Mouse (Mus musculus) CH12.LX (cell line): Measurements from ENCODE around the gene Eif4a3. TPM values are rescaled to one million over a fixed set of nuclear protein-coding genes. Genes with fewer than 3 reads are reported as not detected.
A peak's percentile ranks its signal among the peaks of the same experiment; 100 is the strongest.

Experiments used
- DNase-seq: peaks from one replicate; pipeline ENCODE4 v3.0.0-alpha.2; 2013; ENCODE audit errors: extremely low read depth
- H3K27ac ChIP-seq: 2 replicates; pipeline ENCODE4 v1.5.1; 2012; ENCODE audit warnings: low read depth, mild to moderate bottlenecking, control low read depth, moderate library complexity; ENCODE audit not compliant: insufficient read depth
- H3K27me3 ChIP-seq: replicated peaks from 2 replicates; pipeline ENCODE3; 2012; ENCODE audit warnings: inconsistent platforms
- H3K36me3 ChIP-seq, 2 experiments: replicated peaks in 1 of 2; 2 replicates each; pipeline versions ENCODE3 to v1.6.1; 2012; ENCODE audit warnings: inconsistent platforms in 1 of 2, low read length in 1 of 2, mild to moderate bottlenecking in 1 of 2, mixed read lengths in 1 of 2, moderate library complexity in 1 of 2; ENCODE audit not compliant: control insufficient read depth in 1 of 2, insufficient read depth in 1 of 2
- H3K4me1 ChIP-seq, 2 experiments: 2 replicates each; pipeline ENCODE4 v1.6.1; 2012; ENCODE audit warnings: inconsistent platforms in 1 of 2, moderate library complexity in 1 of 2; ENCODE audit not compliant: insufficient read depth in 2 of 2, control insufficient read depth in 1 of 2
- H3K4me2 ChIP-seq: 2 replicates; pipeline ENCODE4 v1.6.1; 2012; ENCODE audit warnings: low read depth, mild to moderate bottlenecking, control low read depth; ENCODE audit not compliant: poor library complexity, insufficient read depth, severe bottlenecking
- H3K4me3 ChIP-seq, 3 experiments: fragments of 150-350 bp in 1 of 3; sonication (generic) in 1 of 3; replicated peaks in 1 of 3; 2 replicates each; pipeline versions ENCODE3 to v1.5.1; 2011 to 2012; ENCODE audit warnings: low read depth in 2 of 3, low read length in 2 of 3, mild to moderate bottlenecking in 2 of 3, moderate library complexity in 2 of 3, control low read depth in 1 of 3, improper control_type of control experiment in 1 of 3, inconsistent platforms in 1 of 3, mixed read lengths in 1 of 3; ENCODE audit not compliant: poor library complexity in 1 of 3
- H3K79me2 ChIP-seq: replicated peaks from 2 replicates; pipeline ENCODE4 v1.6.1; 2012; ENCODE audit warnings: mild to moderate bottlenecking, moderate library complexity; ENCODE audit not compliant: control insufficient read depth, poor library complexity, insufficient read depth, severe bottlenecking; ENCODE audit errors: extremely low read depth
- H3K9ac ChIP-seq: 2 replicates; pipeline ENCODE4 v1.6.1; 2012; ENCODE audit warnings: low read depth, mild to moderate bottlenecking, control low read depth, moderate library complexity; ENCODE audit not compliant: insufficient read depth
- H3K9me3 ChIP-seq: replicated peaks from 2 replicates; pipeline ENCODE3; 2012; ENCODE audit warnings: low read length, inconsistent platforms, mixed read lengths
- CHD1 ChIP-seq: IDR thresholded peaks from 2 replicates; pipeline ENCODE4 v1.6.1; 2012; ENCODE audit warnings: low read depth, low read length, improper control_type of control experiment, inconsistent platforms
- CHD2 ChIP-seq: IDR thresholded peaks from 2 replicates; pipeline ENCODE4 v1.6.1; 2011; ENCODE audit warnings: low read length, improper control_type of control experiment
- CTCF ChIP-seq, 2 experiments: IDR thresholded peaks in 1 of 2; conservative IDR thresholded peaks in 1 of 2; 2 replicates each; pipeline ENCODE4 v1.5.1; 2011 to 2012; ENCODE audit warnings: low read depth in 2 of 2, low read length in 2 of 2, improper control_type of control experiment in 1 of 2, inconsistent platforms in 1 of 2, mild to moderate bottlenecking in 1 of 2, moderate library complexity in 1 of 2
- GABPA ChIP-seq: IDR thresholded peaks from 2 replicates; pipeline ENCODE4 v1.6.1; 2012; ENCODE audit warnings: low read depth, low read length, improper control_type of control experiment, inconsistent platforms; ENCODE audit not compliant: insufficient replicate concordance
- IRF4 ChIP-seq: IDR thresholded peaks from 2 replicates; pipeline ENCODE4 v1.6.1; 2014; ENCODE audit warnings: low read depth, mild to moderate bottlenecking, inconsistent platforms, low read length, improper control_type of control experiment
- JUN ChIP-seq: IDR thresholded peaks from 2 replicates; pipeline ENCODE4 v1.6.1; 2011; ENCODE audit warnings: low read depth, mild to moderate bottlenecking, low read length, improper control_type of control experiment, moderate library complexity; ENCODE audit not compliant: insufficient read depth
- JUND ChIP-seq: conservative IDR thresholded peaks from 2 replicates; pipeline ENCODE4 v1.6.1; 2011; ENCODE audit warnings: low read depth, low read length, improper control_type of control experiment
- KAT2A ChIP-seq: IDR thresholded peaks from 2 replicates; pipeline ENCODE4 v1.6.1; 2012; ENCODE audit warnings: low read length, improper control_type of control experiment, inconsistent platforms; ENCODE audit not compliant: insufficient replicate concordance
- MXI1 ChIP-seq: IDR thresholded peaks from 2 replicates; pipeline ENCODE4 v1.6.1; 2011; ENCODE audit warnings: mild to moderate bottlenecking, low read depth, low read length, improper control_type of control experiment
- MYC ChIP-seq: IDR thresholded peaks from 2 replicates; pipeline ENCODE4 v1.6.1; 2011; ENCODE audit warnings: low read depth, mild to moderate bottlenecking, improper control_type of control experiment, low read length
- NELFE ChIP-seq: IDR thresholded peaks from 2 replicates; pipeline ENCODE4 v1.6.1; 2011; ENCODE audit warnings: low read depth, low read length, improper control_type of control experiment
- NRF1 ChIP-seq: IDR thresholded peaks from 2 replicates; pipeline ENCODE4 v1.6.1; 2014; ENCODE audit warnings: low read depth, mild to moderate bottlenecking, inconsistent platforms, low read length, improper control_type of control experiment, moderate library complexity
- PAX5 ChIP-seq: IDR thresholded peaks from 2 replicates; pipeline ENCODE4 v1.6.1; 2012; ENCODE audit warnings: low read length, inconsistent platforms, mixed read lengths
- POLR2A ChIP-seq: IDR thresholded peaks from 2 replicates; pipeline ENCODE4 v1.6.1; 2011; ENCODE audit warnings: low read depth, mild to moderate bottlenecking, improper control_type of control experiment, low read length
- RAD21 ChIP-seq: IDR thresholded peaks from 2 replicates; pipeline ENCODE4 v1.6.1; 2011; ENCODE audit warnings: low read depth, mild to moderate bottlenecking, low read length, improper control_type of control experiment, moderate library complexity
- RCOR1 ChIP-seq: conservative IDR thresholded peaks from 2 replicates; pipeline ENCODE4 v1.6.1; 2012; ENCODE audit warnings: low read depth, mild to moderate bottlenecking, inconsistent platforms, low read length, improper control_type of control experiment
- SIN3A ChIP-seq: IDR thresholded peaks from 2 replicates; pipeline ENCODE4 v1.6.1; 2012; ENCODE audit warnings: low read length, improper control_type of control experiment, inconsistent platforms
- SMC3 ChIP-seq: IDR thresholded peaks from 2 replicates; pipeline ENCODE4 v1.6.1; 2011; ENCODE audit warnings: low read depth, low read length, improper control_type of control experiment
- TBP ChIP-seq: conservative IDR thresholded peaks from 2 replicates; pipeline ENCODE4 v1.6.1; 2011; ENCODE audit warnings: low read depth, low read length, improper control_type of control experiment
- TCF12 ChIP-seq: IDR thresholded peaks from 2 replicates; pipeline ENCODE4 v1.6.1; 2014; ENCODE audit warnings: low read depth, mild to moderate bottlenecking, inconsistent platforms, low read length, improper control_type of control experiment
- USF2 ChIP-seq: conservative IDR thresholded peaks from 2 replicates; pipeline ENCODE4 v1.6.1; 2011; ENCODE audit warnings: low read depth, low read length, improper control_type of control experiment
- ZC3H11A ChIP-seq: IDR thresholded peaks from 2 replicates; pipeline ENCODE4 v1.6.1; 2012; ENCODE audit warnings: low read depth, mild to moderate bottlenecking, inconsistent platforms, low read length, improper control_type of control experiment
- ZKSCAN1 ChIP-seq: IDR thresholded peaks from 2 replicates; pipeline ENCODE4 v1.6.1; 2012; ENCODE audit warnings: low read depth, inconsistent platforms, low read length, improper control_type of control experiment, borderline replicate concordance
- ZMIZ1 ChIP-seq: IDR thresholded peaks from 2 replicates; pipeline ENCODE4 v1.6.1; 2012; ENCODE audit warnings: low read depth, mild to moderate bottlenecking, inconsistent platforms, low read length, improper control_type of control experiment
- dilution Hi-C: fragments of 300-500 bp; cut with MboI; formaldehyde crosslinking; loops from 2 replicates; pipeline ENCODE4 v1.14.3; 2020; ENCODE audit warnings: low sequenced_read_pairs; ENCODE audit not compliant: extremely low pct_unique_long_range_greater_than_20kb, extremely low pct_ligation_motif_present
- in situ Hi-C: fragments of 300-500 bp; cut with MboI; formaldehyde crosslinking; loops from 3 replicates; pipeline ENCODE4 v1.14.3; 2019; ENCODE audit warnings: low sequenced_read_pairs, low pct_ligation_motif_present, low pct_unique_long_range_greater_than_20kb, mixed read lengths
- polyA plus RNA-seq: library from polyadenylated mRNA; unstranded; fragments of >175 nt; gene quantifications from 2 replicates; pipeline ENCODE4 v1.2.1, GENCODE M21; 2012; ENCODE audit warnings: low read depth; ENCODE audit not compliant: insufficient read length
- total RNA-seq, 2 experiments: library from RNA; depleted of rRNA; stranded (reverse); fragments of 300-350 nt in 1 of 2; fragments of >200 nt in 1 of 2; gene quantifications; 2 replicates each; pipeline ENCODE4 v1.2.3; 2012 to 2014

Gene Eif4a3
- total and polyA plus RNA-seq, 3 experiments, result 400 to 554 (median 402) TPM

DNA sequence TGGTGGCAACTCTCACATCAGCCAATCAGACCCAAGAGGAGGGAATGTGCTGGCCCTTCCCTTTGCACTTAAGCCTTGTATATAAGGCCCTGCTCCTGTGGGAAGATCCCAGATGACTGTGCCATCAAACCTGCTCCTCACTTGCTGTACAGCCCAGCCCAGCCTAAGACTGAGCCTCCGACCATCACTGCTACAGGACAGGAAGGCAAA, 7.7 kb upstream of the Eif4a3 start, which contains the start of gene Card14:
TSS of gene Card14 (plus strand) at position 111 of the 210 bp plus-strand sequence.
- Histone ChIP-seq H3K27me3 (peaks cover 84% of the 10 kb centered on the region), H3K9me3 (peaks cover 2% of the 10 kb centered on the region), H3K27ac (no peak within 1 kb of the TSS), H3K79me2 (no peaks in the 10 kb centered on the region), H3K4me3 (no peak within 1 kb of the TSS), H3K9ac (no peak within 1 kb of the TSS), H3K4me1 (peaks cover 0 to 14% of the 10 kb centered on the region in 2 experiments; a peak in 2 of 4 replicates), H3K36me3 (no peaks in the 10 kb centered on the region), H3K4me2 (no peak within 1 kb of the TSS)
- in situ Hi-C loops, result no loop called here
- dilution Hi-C loops, result no loop called here
- DNase-seq, result no peak
- TF ChIP-seq GABPA, result no peak

DNA sequence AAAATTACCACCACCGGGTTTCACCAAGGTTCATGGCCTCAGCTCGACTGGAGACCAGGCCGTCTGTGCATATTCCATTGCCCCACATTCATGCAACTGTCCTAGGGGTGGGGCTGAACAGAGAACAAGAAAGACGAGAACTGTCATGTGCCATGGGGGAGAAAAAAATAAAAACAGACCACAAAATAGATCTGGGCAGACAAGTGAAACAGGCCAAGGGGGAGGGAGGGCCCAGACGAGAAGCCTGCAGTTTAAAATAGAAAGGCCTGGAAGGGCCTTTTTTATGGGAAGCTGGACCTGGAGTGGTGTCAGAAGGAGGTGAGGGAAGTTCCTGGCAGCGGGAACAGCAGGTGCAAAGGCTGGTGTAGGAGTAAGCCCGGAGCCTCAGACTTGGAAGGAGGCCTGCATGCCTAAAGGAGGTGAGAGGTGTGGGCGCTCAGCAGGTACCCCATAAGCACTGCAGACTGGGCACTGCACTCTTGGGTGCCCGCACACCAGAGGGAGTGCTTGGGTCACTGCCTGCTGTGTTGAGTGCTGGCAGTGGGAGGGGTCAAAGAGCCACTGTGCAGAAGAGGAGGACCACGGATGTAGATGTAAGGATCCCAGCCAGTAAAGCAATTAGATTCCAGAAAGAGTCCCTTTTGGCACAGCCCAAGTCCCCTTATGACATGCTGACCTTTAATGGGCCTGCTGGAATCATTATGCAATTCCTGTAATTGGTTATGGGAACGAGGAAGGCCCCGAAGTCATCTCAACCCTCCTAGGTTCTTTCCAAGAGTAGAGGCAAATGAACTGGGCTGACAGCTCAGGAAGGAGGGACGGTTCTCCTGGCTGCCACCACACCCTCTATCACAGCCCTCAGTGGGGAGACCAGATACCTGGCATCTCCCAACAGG, 7.1 kb upstream of the Eif4a3 start:
- Histone ChIP-seq H3K4me3 (no peak overlapping the region), H3K4me1 (peaks cover 0 to 14% of the 10 kb centered on the region in 2 experiments; a peak in 2 of 4 replicates), H3K27ac (no peak overlapping the region), H3K4me2 (no peak overlapping the region), H3K9me3 (peaks cover 2% of the 10 kb centered on the region), H3K27me3 (peaks cover 87% of the 10 kb centered on the region), H3K36me3 (no peaks in the 10 kb centered on the region), H3K9ac (no peak overlapping the region), H3K79me2 (no peaks in the 10 kb centered on the region)
- DNase-seq, result no peak
- in situ Hi-C loops, result no loop called here
- 0 out of 4 replicates have a peak, but pooled peaks of 1 of the 2 experiments have one; percentile 11 for TF ChIP-seq CTCF (conservative IDR thresholded peaks at IDR 0.05 in 1 of 2, IDR thresholded peaks at IDR 0.05 in 1 of 2; ENCODE audit: low read depth in 2 of 2, low read length in 2 of 2)
- no peak for TF ChIP-seq SIN3A
- dilution Hi-C loops, result no loop called here

DNA sequence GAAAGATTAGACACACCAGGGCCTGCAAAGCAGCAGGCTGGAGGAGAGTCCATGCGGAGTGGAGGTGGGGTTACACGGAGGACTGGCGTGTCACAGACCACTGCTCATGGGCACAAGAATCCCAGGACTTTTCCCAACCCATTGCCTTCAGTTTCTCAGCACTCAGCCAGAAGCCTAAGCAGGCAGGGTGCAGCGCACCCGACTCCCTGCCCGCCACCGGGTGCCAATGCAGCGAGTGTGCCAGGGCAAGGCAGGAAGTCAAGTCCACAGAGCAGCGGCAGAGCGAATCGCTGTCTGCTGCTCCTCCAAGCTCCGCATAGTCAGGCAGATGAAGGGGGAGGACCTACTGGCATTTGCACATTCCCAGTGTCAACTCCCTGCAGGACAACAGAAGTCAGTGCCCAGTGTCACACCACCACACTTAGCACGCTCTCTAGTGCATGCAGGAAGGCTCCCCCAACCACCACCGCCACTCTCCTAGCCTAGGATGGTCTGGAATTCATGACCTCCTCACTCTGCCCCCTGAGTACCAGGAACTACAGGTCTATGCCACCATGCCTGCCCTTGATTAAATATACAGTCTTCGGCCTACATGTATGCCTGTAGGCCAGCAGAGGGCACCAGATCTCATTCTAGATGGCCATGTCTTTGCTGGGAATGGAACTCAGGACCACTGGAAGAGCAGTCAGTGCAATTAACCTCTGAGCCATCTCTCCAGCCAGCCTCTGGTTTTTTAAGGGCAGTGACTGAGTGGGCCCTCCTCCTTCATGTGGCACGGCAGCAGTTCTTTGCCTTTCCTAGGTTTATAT, 5.2 kb upstream of the Eif4a3 start:
- Histone ChIP-seq H3K9ac (no peak overlapping the region), H3K27ac (no peak overlapping the region), H3K27me3 (peaks cover 89% of the 10 kb centered on the region), H3K4me3 (no peak overlapping the region), H3K9me3 (peaks cover 2% of the 10 kb centered on the region), H3K4me1 (peaks cover 8 to 11% of the 10 kb centered on the region in 2 experiments), H3K4me2 (no peak overlapping the region), H3K36me3 (no peaks in the 10 kb centered on the region), H3K79me2 (no peaks in the 10 kb centered on the region)
- dilution Hi-C loops (no loop called here), in situ Hi-C loops (no loop called here)
- DNase-seq, result peak; percentile 75
- TF ChIP-seq RCOR1, result no peak
- no peak for TF ChIP-seq NELFE
- no peak for TF ChIP-seq IRF4
- no peak for TF ChIP-seq POLR2A
- TF ChIP-seq PAX5, result no peak
- TF ChIP-seq JUN, result no peak
- no peak for TF ChIP-seq JUND
- no peak for TF ChIP-seq CHD1
- no peak for TF ChIP-seq MXI1
- TF ChIP-seq MYC, result no peak
- TF ChIP-seq RAD21, result peak; percentile 72
- TF ChIP-seq KAT2A, result no peak
- no peak for TF ChIP-seq CHD2
- TF ChIP-seq SMC3, result peak; percentile 82
- TF ChIP-seq USF2, result no peak
- no peak for TF ChIP-seq ZKSCAN1
- no peak for TF ChIP-seq ZMIZ1
- no peak for TF ChIP-seq TBP
- TF ChIP-seq NRF1, result no peak
- TF ChIP-seq ZC3H11A, result 0 out of 2 replicates have a peak, but pooled peaks have one; percentile 10
- TF ChIP-seq TCF12, result no peak
